Mouse (Mus musculus): ENCODE data around the gene Gars.

The Gars gene

GRCm38 (mm10) chr6:55036731-55037130 is 1.1 kb upstream of the Gars start:
- in situ Hi-C loops (cut with MboI, MseI) = no loop called here

GRCm38 (mm10) chr6:55038671-55039445 is 1.1 kb downstream of the Gars start:
- in situ Hi-C loops (cut with MboI, MseI) = no loop called here

GRCm38 (mm10) chr6:55039446-55039783 is 1.6 kb downstream of the Gars start:
- in situ Hi-C loops (cut with MboI, MseI) = no loop called here

GRCm38 (mm10) chr6:55040031-55040430 is 2.2 kb downstream of the Gars start:
- in situ Hi-C loops (cut with MboI, MseI) = no loop called here

GRCm38 (mm10) chr6:55043206-55043605 is 5.4 kb downstream of the Gars start:
- in situ Hi-C loops (cut with MboI, MseI) = no loop called here

- in situ Hi-C loops (cut with MboI, MseI) = no loop called here
Observed at GRCm38 (mm10) chr6:55044542-55044941, 6.7 kb downstream of the Gars start.

- in situ Hi-C loops (cut with MboI, MseI) = no loop called here
Observed at GRCm38 (mm10) chr6:55045326-55045725, 7.5 kb downstream of the Gars start.

- in situ Hi-C loops (cut with MboI, MseI) = no loop called here
Observed at GRCm38 (mm10) chr6:55049186-55049585, 11.4 kb downstream of the Gars start.

- in situ Hi-C loops (cut with MboI, MseI) = no loop called here
Observed at GRCm38 (mm10) chr6:55054491-55054890, 16.7 kb downstream of the Gars start.

- in situ Hi-C loops (cut with MboI, MseI) = no loop called here
Observed at GRCm38 (mm10) chr6:55057427-55057826, 19.6 kb downstream of the Gars start.

GRCm38 (mm10) chr6:55060241-55060825 is 22.5 kb downstream of the Gars start:
- in situ Hi-C loops (cut with MboI, MseI) = no loop called here

GRCm38 (mm10) chr6:55061328-55061727 is 23.5 kb downstream of the Gars start:
- in situ Hi-C loops (cut with MboI, MseI) = no loop called here

GRCm38 (mm10) chr6:55062200-55062599 is 24.4 kb downstream of the Gars start:
- in situ Hi-C loops (cut with MboI, MseI) = no loop called here

GRCm38 (mm10) chr6:55063793-55064476 is 26.1 kb downstream of the Gars start:
- in situ Hi-C loops (cut with MboI, MseI) = no loop called here

GRCm38 (mm10) chr6:55064477-55064827 is 26.6 kb downstream of the Gars start:
- in situ Hi-C loops (cut with MboI, MseI) = no loop called here

- in situ Hi-C loops (cut with MboI, MseI) = no loop called here
Observed at GRCm38 (mm10) chr6:55065903-55066302, 28.1 kb downstream of the Gars start.

- in situ Hi-C loops (cut with MboI, MseI) = no loop called here
Observed at GRCm38 (mm10) chr6:55076561-55077255, 38.9 kb downstream of the Gars start.

GRCm38 (mm10) chr6:55081379-55081778 is 43.6 kb downstream of the Gars start:
- in situ Hi-C loops (cut with MboI, MseI) = no loop called here

- in situ Hi-C loops (cut with MboI, MseI) = no loop called here
Observed at GRCm38 (mm10) chr6:55082261-55083051, 44.6 kb downstream of the Gars start.

- in situ Hi-C loops (cut with MboI, MseI) = no loop called here
Observed at GRCm38 (mm10) chr6:55087355-55087754, 49.5 kb downstream of the Gars start.

- in situ Hi-C loops (cut with MboI, MseI) = no loop called here
Observed at GRCm38 (mm10) chr6:55090639-55091038, 52.8 kb downstream of the Gars start.

GRCm38 (mm10) chr6:55091396-55091795 is 53.6 kb downstream of the Gars start:
- in situ Hi-C loops (cut with MboI, MseI) = no loop called here
